Mouse (Mus musculus) c-Kit-positive CD71-positive TER-119-positive erythroid progenitor cells, embryonic 14.5 days (primary cell): ENCODE data around the gene Tpsg1.

Experiments
- DNase-seq: peaks from one replicate; pipeline ENCODE4 v3.0.0-alpha.2; 2013; ENCODE audit warnings: low spot score

The Tpsg1 gene

DNA sequence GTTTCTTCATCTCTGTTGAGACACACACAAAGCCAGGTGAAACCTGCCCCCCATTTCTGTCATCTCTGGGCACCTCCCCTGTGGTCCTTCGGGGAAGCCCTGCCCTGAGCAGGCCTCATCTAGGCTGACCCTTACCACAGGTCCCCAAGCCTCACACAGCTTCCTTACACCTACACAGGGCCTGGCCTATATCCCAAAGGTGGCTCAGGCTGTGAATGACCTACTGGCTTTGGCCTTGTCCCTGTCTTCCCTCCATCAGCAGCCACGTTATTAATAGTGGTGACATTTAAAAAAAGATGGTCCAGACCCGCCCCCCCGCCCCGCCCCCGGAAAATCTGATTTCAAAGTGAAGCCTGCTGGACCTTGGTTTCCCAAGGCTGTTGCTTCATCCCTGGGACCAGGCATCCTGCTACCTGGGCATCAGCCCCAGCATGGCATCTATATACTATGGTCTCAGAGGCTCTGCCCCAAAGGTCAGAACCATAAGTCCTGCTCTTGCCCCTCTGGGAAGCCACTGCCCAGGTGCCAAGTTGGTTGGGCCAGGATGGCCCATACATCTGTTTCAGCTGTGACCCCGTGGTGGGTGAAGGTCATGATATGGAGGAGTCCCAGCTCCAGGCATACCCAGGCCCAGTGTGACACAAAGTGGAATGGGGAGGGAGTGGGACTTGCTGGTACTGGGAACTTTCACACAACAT lies 39.4 kb downstream of the Tpsg1 start:
- no peak for DNase-seq

DNA sequence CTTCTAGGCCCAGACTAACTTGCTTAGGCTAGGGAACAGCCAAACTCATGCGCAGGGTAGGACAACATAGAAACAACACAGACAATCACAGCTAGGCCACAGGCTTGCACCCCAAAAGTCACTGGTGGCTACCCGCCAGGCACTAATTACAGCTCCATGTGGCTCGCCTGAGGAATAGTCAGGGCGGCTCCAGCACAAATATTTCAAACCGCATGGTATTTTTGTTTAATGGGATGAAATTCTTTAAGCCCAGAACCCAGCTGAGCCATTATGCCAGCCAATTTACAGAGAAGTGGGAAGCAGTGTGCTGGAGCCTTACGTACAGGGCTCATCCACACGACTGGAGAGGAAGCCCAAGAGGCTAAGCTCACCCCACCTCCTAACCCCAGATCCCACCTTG lies 40.5 kb downstream of the Tpsg1 start:
- DNase-seq = no peak

DNA sequence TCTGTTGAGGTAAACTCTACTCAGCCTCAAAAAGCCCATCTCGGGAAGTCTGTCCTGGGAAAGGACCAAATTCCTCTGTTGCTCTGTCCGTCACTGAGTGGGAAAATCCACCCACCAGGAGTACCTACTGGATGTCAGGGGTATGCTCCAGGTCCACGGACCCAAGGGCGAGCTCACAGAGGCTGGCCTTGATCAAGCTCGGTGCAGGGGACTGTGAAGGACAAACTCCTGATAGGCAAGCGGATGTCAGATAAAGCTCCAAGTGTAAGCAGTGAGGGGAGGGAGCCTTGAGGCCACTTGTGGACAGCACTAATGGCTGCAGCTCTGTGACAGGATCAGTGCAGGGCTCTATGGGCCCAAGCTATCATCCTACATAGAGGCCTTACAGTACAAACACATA lies 41.1 kb downstream of the Tpsg1 start:
- no peak for DNase-seq

DNA sequence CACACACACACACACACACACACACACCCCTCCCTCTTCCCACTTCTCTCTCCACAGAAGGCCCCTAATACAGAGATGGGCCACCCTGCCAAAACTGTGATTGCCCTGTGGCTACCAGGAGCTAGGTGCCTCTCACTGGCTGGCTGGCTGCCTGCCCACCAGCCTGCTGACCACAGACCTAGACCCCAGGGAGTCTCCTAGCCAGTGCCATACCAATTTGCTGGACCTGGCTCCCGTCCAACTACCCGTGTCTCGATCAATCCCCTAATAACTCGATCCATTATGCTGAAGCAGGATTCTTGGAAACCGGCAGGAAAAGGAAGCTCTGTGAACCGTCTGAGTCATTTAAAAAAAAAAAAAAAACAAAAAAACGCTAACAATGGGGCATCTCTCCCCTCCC lies 41.7 kb downstream of the Tpsg1 start:
- DNase-seq = no peak

DNA sequence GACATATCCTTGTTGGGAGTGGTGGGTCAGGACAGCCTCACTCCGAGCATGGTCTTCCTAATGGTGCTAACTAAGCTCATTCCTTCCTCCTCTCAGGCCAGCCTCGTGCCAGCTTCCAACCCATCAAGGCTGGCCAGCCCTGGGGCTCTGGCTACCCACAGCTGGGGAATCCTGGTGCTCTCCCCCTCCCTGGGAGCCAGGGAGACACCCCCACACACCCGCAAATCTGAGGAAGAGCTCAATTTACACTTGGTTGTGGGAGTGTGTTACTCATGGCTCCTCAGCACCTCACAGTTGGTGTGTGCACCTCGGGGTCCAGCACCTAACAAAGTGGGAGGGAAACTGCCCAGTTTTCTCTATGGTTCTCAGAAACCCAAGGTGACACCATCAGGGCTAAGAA lies 42.2 kb downstream of the Tpsg1 start:
- no peak for DNase-seq

DNA sequence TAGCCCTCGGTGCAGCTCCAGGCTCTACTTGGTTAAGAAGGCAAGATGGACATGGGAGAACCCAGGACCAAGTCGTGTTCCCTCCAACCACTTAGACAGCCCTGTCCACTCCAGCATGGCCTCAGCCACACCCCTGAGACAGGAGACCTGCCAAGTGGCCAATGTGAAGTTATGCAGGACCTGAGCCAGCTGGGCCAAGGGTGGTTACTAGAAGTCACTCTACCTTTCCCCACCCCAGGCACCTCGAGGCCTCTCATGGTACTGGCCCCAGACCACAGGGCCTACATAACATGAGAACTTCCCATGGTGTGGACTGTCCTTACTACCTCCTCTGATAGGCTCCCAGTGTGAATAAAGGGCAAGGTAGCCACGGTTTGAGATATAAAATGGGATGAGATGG lies 45.1 kb downstream of the Tpsg1 start:
- DNase-seq = no peak

DNA sequence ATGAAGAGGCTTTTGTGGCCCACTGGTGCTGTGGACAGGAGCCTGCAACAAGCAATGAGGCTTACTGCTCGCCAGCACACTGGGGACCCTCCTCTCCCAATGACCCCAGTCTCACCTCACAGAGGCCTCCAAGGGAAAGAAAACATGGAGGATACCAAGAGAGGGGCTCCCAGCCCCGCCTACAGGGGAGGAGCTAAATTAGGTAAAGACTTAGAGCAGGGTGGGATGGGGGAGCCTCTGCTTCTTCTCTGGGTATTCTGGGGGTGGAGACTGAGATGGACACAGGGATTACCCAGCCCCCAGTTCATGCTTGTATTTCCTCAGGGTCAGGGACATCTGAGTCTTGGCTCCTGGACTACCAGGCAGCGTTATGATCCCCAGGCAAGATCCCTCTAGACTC lies 45.8 kb downstream of the Tpsg1 start:
- DNase-seq = no peak

DNA sequence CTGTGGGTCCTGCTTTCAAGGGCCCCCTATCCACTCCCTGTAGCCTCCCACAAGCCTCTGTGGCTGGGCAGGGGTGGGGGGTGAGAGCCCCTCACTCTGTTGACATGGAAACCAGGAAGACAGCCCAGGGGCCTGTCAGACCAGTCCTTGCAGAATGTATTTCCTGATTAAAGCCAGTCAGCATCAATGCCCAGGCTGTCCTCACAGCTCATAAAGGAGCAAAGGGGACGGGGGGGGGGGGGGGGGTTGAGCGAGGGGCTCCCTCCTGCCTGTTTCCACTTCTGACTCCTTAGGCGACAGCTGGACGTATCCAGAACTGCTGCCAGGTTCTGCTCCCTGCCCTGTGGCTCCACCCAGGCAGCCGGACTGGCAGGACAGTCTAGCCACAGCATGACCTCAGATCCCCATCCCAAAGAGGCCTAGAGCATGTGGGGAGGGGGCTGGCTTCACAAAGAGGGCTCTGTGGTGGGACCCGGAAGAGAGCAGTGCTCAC lies 46.4 kb downstream of the Tpsg1 start:
- DNase-seq = no peak

DNA sequence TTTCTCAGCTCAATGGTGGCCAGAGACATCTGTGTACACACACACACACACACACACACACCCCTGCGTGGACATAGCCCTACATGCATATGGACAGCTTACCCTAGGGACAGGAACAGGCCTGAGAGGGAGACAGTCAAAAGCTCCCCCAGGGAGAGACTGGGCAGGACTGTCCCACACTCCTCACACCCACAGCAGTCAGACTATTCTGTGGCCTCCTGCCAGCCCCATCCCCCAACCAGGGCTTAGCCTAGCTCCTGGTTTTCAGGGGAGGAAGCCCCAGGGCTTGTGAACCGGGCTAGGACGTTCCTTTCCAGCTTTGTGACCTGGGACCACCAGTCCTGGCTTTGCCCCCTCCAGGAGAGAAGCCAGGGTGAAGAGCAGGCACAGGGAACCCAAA lies 47.1 kb downstream of the Tpsg1 start:
- no peak for DNase-seq

DNA sequence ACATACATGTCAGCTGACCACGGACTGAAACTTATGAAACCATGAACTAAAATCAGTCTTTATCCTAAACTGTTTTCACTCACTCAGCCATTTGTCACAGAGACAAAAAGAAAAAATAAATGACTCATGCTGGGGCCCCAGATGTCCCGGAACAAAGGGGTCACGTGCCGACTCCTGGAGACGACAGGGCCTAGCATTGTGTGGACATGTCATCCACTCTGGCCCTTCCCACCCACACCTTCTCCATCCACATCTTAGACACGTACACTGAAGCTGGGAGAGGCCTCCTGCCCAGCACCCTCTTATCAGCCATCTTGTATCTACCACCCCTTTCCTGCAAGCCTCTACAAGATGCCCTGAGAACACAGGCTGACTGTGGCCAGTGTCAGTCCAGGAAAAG lies 48.9 kb downstream of the Tpsg1 start:
- DNase-seq = no peak

DNA sequence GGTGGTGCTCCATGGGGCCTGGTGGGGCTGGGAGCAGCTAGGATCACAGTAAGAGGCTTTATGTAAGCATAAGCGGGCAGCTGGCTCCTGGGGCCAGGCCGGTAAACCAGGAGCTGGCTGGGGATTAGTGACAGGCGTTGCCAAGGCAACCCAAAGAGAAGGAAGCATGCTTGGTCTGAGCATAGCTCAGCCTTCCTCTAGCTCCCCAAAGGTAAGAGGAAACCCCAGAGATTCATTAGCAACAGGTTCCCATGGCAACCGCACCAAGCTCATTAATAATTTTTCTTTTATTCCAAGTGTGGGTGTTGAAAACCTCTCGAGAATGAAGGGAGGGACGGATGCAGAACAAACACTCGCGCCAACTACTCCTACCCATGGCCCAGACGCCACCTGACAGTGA lies 49.9 kb downstream of the Tpsg1 start:
- DNase-seq = no peak

DNA sequence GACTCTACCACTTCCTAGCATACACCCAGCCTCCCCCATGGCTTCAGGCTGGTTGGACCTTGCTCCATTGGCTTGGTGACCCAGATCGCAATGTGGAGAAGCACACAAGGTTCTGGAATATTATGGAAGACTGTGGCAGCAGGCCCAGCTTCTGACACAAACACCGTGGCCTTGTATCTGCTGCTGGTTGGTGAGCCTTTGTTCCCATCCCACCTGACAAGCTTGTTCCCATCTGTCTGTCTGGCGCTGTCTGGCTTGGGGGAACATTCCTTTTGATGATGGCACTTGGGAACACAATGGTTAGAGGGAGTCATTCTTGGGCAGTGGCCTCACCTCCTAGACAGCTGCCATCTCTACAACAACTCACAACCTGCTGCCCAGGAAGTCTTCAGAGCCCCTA lies 51.9 kb downstream of the Tpsg1 start:
- DNase-seq = no peak
